Mouse (Mus musculus) activated CD4-positive, CD25-positive, alpha-beta regulatory T cell, adult 4 months (primary cell): ENCODE measurements around the gene Tnfsf10. TPM values are rescaled to one million over a fixed set of nuclear protein-coding genes. Genes with fewer than 3 reads are reported as not detected.

Experiments used
- ATAC-seq: one replicate; pipeline ENCODE4 v1.8.0; 2017
- polyA plus RNA-seq, 2 experiments: library from polyadenylated mRNA; unstranded; fragments of 100-300 nt; shearing (Covaris generic); gene quantifications; one replicate each; pipeline ENCODE4 v1.2.1; 2017

Gene Tnfsf10
- polyA plus RNA-seq, 2 experiments from 2014 or later: 18.8 to 23.6 TPM

GRCm38 (mm10) chr3:27371725-27372650 lies 55.2 kb downstream of the Tnfsf10 start:
- ATAC-seq: no peak

- no peak for ATAC-seq
These were observed 57.6 kb downstream of the Tnfsf10 start for GRCm38 (mm10) chr3:27374396-27374795.

- ATAC-seq: no peak
These were observed 61.1 kb downstream of the Tnfsf10 start for GRCm38 (mm10) chr3:27377935-27378334.

GRCm38 (mm10) chr3:27384836-27385235 lies 68.0 kb downstream of the Tnfsf10 start:
- no peak for ATAC-seq

GRCm38 (mm10) chr3:27389923-27390322 lies 73.1 kb downstream of the Tnfsf10 start:
- no peak for ATAC-seq

Other genes with a start within 250 kb of the Tnfsf10 start
- gene Ect2, start 163.2 kb upstream of the Tnfsf10 start, polyA plus RNA-seq: 10 to 100 TPM; 14.8 to 15.7 TPM
- 10 to 100 TPM; 21.1 to 21.5 TPM for gene Nceh1, start 134.1 kb upstream of the Tnfsf10 start, polyA plus RNA-seq
- gene Ghsr, start 54.3 kb downstream of the Tnfsf10 start, polyA plus RNA-seq: not detected